Mouse (Mus musculus): ENCODE measurements around the gene Tmem150c. TPM values are rescaled to one million over a fixed set of nuclear protein-coding genes. Genes with fewer than 3 reads are reported as not detected.

Gene Tmem150c
- polyA plus RNA-seq, 1 experiment from 2014 or later, result 1.7 TPM

DNA sequence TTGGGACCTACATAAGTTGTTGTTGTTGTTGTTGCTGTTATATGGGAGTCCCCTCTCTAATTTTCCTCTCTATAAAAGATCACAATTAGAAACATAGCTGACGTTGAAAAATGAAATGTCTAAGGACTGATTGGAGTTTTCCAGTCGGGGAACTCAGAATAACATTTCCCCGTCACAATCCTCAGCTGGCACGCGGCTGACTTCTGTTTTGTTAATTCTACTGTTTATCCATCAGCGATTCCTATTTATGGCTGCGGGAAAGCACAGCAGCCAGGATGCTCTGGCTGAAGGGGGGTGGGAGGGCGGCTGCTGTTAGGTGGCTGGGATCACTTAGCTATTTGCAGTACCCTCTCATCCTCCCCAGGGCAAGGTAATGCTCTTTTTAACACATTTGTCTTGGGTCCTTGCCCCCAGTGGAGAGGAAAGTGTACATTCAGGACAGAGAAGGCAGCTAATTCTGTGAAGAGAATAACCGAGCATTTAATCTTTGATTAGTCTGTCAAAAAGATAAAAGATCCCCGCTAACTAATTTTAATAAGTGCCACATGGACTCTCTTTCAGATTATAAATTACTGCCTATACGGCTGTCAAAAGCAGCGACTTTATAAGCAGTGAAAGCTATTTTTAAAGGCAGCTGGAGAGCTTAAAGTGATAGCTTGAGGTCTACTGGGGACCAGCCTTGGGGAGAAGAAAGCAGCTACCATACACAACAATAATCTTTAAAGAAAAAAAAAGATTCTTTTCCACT, 68.9 kb downstream of the Tmem150c start:
- Histone ChIP-seq H3K9ac (ENCODE audit: low read depth, low read length) (no peak overlapping the region), H3K36me3 (ENCODE audit: control insufficient read depth, insufficient read depth, low read length) (no peaks in the 10 kb centered on the region), H3K4me1 (ENCODE audit: control insufficient read depth, insufficient read depth, low read length) (0 out of 2 replicates have a peak, but pooled peaks cover 5% of the 10 kb centered on the region), H3K27ac (ENCODE audit: low read length) (no peak overlapping the region), H3K27me3 (replicated peaks; ENCODE audit: control insufficient read depth, insufficient read depth, low read length) (no peaks in the 10 kb centered on the region), H3K4me2 (ENCODE audit: low read depth, low read length) (no peak overlapping the region), H3K9me3 (ENCODE audit: control insufficient read depth, low read length) (no peaks in the 10 kb centered on the region), H3K4me3 (ENCODE audit: low read length) (no peak overlapping the region)
- no peak for ATAC-seq
- 37% methylated on average over 12 of the region's 12 CpGs for WGBS

DNA sequence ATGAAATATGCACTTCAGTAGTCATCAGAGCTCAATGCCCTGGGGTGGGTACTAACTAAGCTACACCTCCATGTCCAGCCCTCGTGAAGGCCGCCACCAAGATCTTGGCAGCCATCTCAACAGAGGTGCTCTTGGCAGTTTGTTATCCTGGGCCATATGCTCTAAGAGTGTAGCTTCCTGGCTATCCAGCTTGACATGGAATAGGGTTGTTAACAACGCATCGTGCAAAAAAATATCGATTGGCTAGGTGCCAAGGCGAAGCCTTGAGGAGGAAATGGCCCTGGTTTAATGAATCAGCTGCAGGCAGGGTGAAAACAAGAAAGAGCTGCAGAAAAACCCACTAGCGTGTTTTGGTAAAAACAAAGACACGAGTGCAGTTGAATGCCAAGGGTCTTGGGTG, 74.5 kb downstream of the Tmem150c start:
- H3K4me1 ChIP-seq (ENCODE audit: control insufficient read depth, insufficient read depth, low read length), result peaks cover 6% of the 10 kb centered on the region; the same call in 1 of the 2 replicates
- H3K4me2 ChIP-seq (ENCODE audit: low read depth, low read length), result no peak overlapping the region
- H3K4me3 ChIP-seq (ENCODE audit: low read length), result no peak overlapping the region
- no peak overlapping the region for H3K27ac ChIP-seq (ENCODE audit: low read length)
- peak; percentile 40; the same call in 1 of the 2 replicates for ATAC-seq
- H3K27me3 ChIP-seq (replicated peaks; ENCODE audit: control insufficient read depth, insufficient read depth, low read length), result no peaks in the 10 kb centered on the region
- WGBS, result 39% methylated on average over 8 of the region's 8 CpGs
- no peaks in the 10 kb centered on the region for H3K36me3 ChIP-seq (ENCODE audit: control insufficient read depth, insufficient read depth, low read length)
- H3K9ac ChIP-seq (ENCODE audit: low read depth, low read length), result no peak overlapping the region
- H3K9me3 ChIP-seq (ENCODE audit: control insufficient read depth, low read length), result no peaks in the 10 kb centered on the region

DNA sequence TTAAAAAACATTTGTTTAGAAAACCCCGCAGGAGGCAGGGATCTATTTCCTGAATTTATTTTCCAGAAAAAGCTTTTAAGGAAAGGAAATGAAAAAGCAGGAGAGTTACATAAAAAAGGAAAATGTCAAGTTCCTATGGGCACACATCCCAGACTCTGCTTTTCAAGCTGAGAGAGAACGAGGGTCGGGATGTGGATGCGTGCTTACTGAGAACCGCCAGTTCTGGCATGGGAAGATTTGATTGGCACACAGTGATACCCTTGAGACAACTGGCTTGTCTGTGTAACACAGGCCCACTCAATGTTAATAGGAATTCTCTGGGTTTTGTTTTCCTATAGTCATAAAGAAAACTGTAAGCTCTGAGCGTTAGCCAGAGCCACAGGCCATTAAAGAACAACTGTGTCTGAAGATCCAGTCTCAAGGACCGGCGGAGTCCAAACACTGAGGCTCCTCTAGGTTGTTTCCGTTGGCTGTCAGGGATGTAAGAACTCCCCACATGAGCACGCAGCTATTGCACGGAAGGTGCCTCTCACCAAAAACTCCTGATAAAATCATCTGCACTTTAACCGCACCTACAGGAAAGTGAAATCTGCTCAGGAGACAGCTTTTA, 75.5 kb downstream of the Tmem150c start:
- Histone ChIP-seq H3K9me3 (ENCODE audit: control insufficient read depth, low read length) (no peaks in the 10 kb centered on the region), H3K27ac (ENCODE audit: low read length) (peak overlapping the region; percentile 54), H3K36me3 (ENCODE audit: control insufficient read depth, insufficient read depth, low read length) (no peaks in the 10 kb centered on the region), H3K9ac (ENCODE audit: low read depth, low read length) (no peak overlapping the region), H3K4me3 (ENCODE audit: low read length) (no peak overlapping the region), H3K4me1 (ENCODE audit: control insufficient read depth, insufficient read depth, low read length) (peaks cover 6% of the 10 kb centered on the region; the same call in 1 of the 2 replicates), H3K4me2 (ENCODE audit: low read depth, low read length) (no peak overlapping the region), H3K27me3 (replicated peaks; ENCODE audit: control insufficient read depth, insufficient read depth, low read length) (no peaks in the 10 kb centered on the region)
- 53% methylated on average over 12 of the region's 12 CpGs for WGBS
- no peak for ATAC-seq

DNA sequence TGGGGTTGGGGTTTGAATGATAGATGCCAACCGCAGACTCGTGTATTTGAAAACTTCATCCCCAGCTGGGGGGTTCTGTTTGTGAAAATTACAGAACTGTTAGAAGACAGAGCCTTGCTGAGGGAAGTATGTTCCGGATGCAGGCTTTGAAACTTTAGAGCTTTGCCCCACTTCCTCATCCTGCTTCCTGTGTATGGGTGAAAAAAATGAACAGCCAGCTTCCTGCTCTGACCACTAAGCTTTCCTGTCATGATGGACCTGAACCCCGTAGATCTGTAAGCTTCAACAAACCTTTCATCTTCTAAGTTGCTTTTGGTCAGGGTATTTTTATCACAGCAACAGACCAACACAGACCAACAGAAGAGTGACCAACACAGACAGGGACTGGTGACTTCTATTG, 77.6 kb downstream of the Tmem150c start:
- no peaks in the 10 kb centered on the region for H3K9me3 ChIP-seq (ENCODE audit: control insufficient read depth, low read length)
- H3K4me1 ChIP-seq (ENCODE audit: control insufficient read depth, insufficient read depth, low read length), result peaks cover 6% of the 10 kb centered on the region; the same call in 1 of the 2 replicates
- H3K9ac ChIP-seq (ENCODE audit: low read depth, low read length), result no peak overlapping the region
- H3K27me3 ChIP-seq (replicated peaks; ENCODE audit: control insufficient read depth, insufficient read depth, low read length), result no peaks in the 10 kb centered on the region
- H3K4me2 ChIP-seq (ENCODE audit: low read depth, low read length), result no peak overlapping the region
- no peak for ATAC-seq
- no peaks in the 10 kb centered on the region for H3K36me3 ChIP-seq (ENCODE audit: control insufficient read depth, insufficient read depth, low read length)
- H3K4me3 ChIP-seq (ENCODE audit: low read length), result no peak overlapping the region
- WGBS, result 88% methylated on average over 4 of the region's 4 CpGs
- H3K27ac ChIP-seq (ENCODE audit: low read length), result no peak overlapping the region

DNA sequence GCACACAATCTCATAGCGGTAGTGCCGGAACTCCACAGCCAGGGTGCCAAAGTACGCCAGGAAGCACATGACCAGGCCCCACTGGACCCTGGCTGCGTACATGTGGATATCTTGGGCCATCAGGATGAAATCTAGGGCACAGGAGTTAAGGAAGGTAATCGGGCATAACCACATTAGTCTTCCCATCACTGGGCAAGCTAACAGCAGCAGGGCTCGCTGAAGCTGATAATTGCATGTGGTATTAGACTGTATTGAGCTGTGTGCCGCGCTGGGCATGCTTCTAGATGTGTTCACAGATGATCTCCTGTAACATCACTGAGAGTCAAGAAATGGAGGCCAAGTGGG, 79.7 kb downstream of the Tmem150c start:
- Histone ChIP-seq H3K36me3 (ENCODE audit: control insufficient read depth, insufficient read depth, low read length) (no peaks in the 10 kb centered on the region), H3K4me1 (ENCODE audit: control insufficient read depth, insufficient read depth, low read length) (peaks cover 1% of the 10 kb centered on the region; the same call in 1 of the 2 replicates), H3K27ac (ENCODE audit: low read length) (no peak overlapping the region), H3K27me3 (replicated peaks; ENCODE audit: control insufficient read depth, insufficient read depth, low read length) (no peaks in the 10 kb centered on the region), H3K4me3 (ENCODE audit: low read length) (no peak overlapping the region), H3K4me2 (ENCODE audit: low read depth, low read length) (peak overlapping the region; percentile 52), H3K9ac (ENCODE audit: low read depth, low read length) (no peak overlapping the region), H3K9me3 (ENCODE audit: control insufficient read depth, low read length) (no peaks in the 10 kb centered on the region)
- ATAC-seq, result 0 out of 2 replicates have a peak, but pooled peaks have one; percentile 16
- 74% methylated on average over 8 of the region's 8 CpGs for WGBS

DNA sequence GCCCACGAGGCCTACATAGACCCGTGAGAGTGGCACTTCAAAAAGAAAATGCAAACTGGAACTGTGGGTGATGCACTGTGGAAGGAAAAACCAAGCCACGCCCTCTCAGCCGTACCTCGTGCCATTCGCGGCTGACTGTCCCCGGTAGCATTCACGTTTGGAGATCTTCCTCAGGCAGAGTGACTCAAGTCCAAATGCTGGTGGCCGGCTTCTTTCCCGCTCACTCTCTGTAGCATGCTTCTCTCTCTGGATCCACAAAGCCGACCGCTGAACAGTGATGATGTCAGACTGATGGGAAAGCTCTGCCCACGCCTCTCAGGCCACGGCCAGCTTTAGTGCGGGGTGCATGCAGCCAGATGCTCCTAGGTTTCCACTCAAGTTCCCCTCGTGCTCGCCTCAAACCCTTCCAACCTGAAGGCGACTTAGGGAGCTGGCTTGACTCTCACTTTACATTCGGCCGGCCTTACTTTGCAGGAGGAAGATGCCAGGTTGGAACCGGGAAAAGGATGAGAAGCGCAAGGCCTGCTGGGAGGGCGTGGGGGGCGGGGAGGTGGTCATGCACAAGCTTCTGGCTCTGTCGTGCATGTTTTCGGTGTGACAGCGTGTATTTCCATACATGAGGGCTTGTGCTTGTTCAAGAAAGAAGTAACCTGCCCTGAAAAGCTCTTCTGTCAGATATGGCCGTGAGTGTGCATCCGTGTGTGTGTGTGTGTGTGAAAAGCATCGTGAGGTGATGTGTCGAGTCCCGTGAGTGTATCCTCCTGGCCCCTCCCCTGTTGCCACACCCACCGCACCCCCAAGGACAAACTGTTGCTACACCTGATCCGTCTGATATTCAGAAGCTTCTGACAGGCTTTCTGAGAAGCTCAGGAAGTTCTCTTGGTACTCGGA, 80.3 kb downstream of the Tmem150c start:
- ATAC-seq, result peak; percentile 45; the same call in 1 of the 2 replicates
- 28% methylated on average over 36 of the region's 36 CpGs for WGBS
- H3K4me3 ChIP-seq (ENCODE audit: low read length), result peak overlapping the region; percentile 32

DNA sequence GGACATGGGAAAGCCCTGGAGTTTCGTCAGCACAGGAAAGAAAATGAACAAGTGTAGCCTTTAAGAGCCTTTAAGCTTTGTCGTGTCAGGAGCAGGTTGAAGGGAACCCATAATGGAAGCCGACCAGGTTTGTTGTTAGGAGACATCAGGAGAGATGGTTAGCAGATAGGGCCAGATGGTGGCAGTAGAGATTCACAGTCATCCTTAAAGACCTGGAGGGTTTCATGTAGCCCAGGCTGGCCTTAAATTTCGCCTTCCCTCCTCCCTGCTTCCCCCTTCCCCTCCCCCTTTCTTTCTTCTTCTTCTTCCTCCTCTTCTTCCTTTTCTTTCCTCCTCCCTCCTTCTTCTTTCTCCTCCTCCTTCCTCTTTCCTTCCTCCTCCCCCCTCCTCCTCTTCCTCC, 85.0 kb downstream of the Tmem150c start:
- Histone ChIP-seq H3K4me2 (ENCODE audit: low read depth, low read length) (no peak overlapping the region), H3K9ac (ENCODE audit: low read depth, low read length) (no peak overlapping the region), H3K4me3 (ENCODE audit: low read length) (no peak overlapping the region), H3K9me3 (ENCODE audit: control insufficient read depth, low read length) (no peaks in the 10 kb centered on the region), H3K36me3 (ENCODE audit: control insufficient read depth, insufficient read depth, low read length) (no peaks in the 10 kb centered on the region), H3K27ac (ENCODE audit: low read length) (no peak overlapping the region), H3K27me3 (replicated peaks; ENCODE audit: control insufficient read depth, insufficient read depth, low read length) (no peaks in the 10 kb centered on the region), H3K4me1 (ENCODE audit: control insufficient read depth, insufficient read depth, low read length) (no peaks in the 10 kb centered on the region; the same call in 1 of the 2 replicates)
- ATAC-seq, result no peak
- WGBS, result 57% methylated on average over 4 of the region's 4 CpGs

More for the DNA sequence above, 80.3 kb downstream of the Tmem150c start:
- Histone ChIP-seq H3K9me3 (ENCODE audit: control insufficient read depth, low read length) (no peaks in the 10 kb centered on the region), H3K4me1 (ENCODE audit: control insufficient read depth, insufficient read depth, low read length) (no peaks in the 10 kb centered on the region; the same call in 1 of the 2 replicates), H3K36me3 (ENCODE audit: control insufficient read depth, insufficient read depth, low read length) (no peaks in the 10 kb centered on the region), H3K9ac (ENCODE audit: low read depth, low read length) (peak overlapping the region; percentile 36), H3K27ac (ENCODE audit: low read length) (no peak overlapping the region), H3K27me3 (replicated peaks; ENCODE audit: control insufficient read depth, insufficient read depth, low read length) (no peaks in the 10 kb centered on the region), H3K4me2 (ENCODE audit: low read depth, low read length) (peak overlapping the region; percentile 52)

DNA sequence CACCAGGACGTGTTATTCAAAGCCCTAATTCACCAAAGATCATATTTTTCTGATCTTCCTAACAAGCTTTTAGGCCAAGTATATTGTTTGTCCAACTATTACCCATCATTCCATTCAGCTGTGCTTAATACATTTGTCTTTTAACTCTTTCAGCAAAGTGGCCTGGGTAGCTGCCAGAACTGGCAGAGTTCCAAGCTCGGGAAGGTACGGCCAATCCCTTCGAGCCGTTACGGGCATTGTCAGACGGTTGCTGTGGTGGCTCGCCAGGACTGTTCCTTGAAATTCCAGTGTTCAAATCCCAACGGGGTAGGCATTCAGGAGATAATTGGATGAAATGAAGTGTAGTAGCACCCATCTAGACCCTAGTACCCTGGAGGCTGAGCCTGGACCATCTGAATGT, 87.1 kb downstream of the Tmem150c start:
- Histone ChIP-seq H3K9me3 (ENCODE audit: control insufficient read depth, low read length) (no peaks in the 10 kb centered on the region), H3K36me3 (ENCODE audit: control insufficient read depth, insufficient read depth, low read length) (peaks cover 2% of the 10 kb centered on the region; the same call in 1 of the 2 replicates), H3K9ac (ENCODE audit: low read depth, low read length) (no peak overlapping the region), H3K4me3 (ENCODE audit: low read length) (no peak overlapping the region), H3K27ac (ENCODE audit: low read length) (no peak overlapping the region), H3K4me1 (ENCODE audit: control insufficient read depth, insufficient read depth, low read length) (no peaks in the 10 kb centered on the region), H3K27me3 (replicated peaks; ENCODE audit: control insufficient read depth, insufficient read depth, low read length) (no peaks in the 10 kb centered on the region), H3K4me2 (ENCODE audit: low read depth, low read length) (no peak overlapping the region)
- no peak for ATAC-seq
- WGBS, result 73% methylated on average over 9 of the region's 9 CpGs

DNA sequence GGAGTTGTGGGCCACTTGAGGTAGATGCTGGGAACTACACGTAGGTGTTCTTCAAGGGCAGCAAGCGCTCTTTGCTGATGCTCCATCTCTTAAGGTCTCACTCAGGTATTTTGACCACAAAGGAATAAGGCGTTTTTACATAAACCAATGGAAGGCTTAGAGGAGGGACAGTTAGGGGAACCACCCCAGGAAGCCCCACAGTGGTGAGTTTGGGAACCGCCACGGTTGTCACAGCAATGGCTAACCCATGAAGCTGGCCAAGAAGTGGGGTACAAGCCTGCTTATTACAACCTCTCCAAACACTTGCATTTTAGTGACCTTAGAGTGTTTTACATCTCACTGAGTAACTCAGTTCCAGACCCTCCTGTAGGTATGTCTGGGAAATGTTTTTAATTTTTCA, 88.1 kb downstream of the Tmem150c start:
- Histone ChIP-seq H3K4me2 (ENCODE audit: low read depth, low read length) (no peak overlapping the region), H3K4me1 (ENCODE audit: control insufficient read depth, insufficient read depth, low read length) (no peaks in the 10 kb centered on the region), H3K9ac (ENCODE audit: low read depth, low read length) (no peak overlapping the region), H3K4me3 (ENCODE audit: low read length) (no peak overlapping the region), H3K27me3 (replicated peaks; ENCODE audit: control insufficient read depth, insufficient read depth, low read length) (no peaks in the 10 kb centered on the region), H3K36me3 (ENCODE audit: control insufficient read depth, insufficient read depth, low read length) (peaks cover 2% of the 10 kb centered on the region; the same call in 1 of the 2 replicates), H3K9me3 (ENCODE audit: control insufficient read depth, low read length) (no peaks in the 10 kb centered on the region), H3K27ac (ENCODE audit: low read length) (no peak overlapping the region)
- 92% methylated on average over 5 of the region's 5 CpGs for WGBS
- ATAC-seq, result no peak
